Mouse (Mus musculus) liver, adult 2 months (tissue): Measurements from ENCODE around the gene Dgkq. TPM values are rescaled to one million over a fixed set of nuclear protein-coding genes. Genes with fewer than 3 reads are reported as not detected.
A peak's percentile ranks its signal among the peaks of the same experiment; 100 is the strongest.

ENCODE experiments used
- DNase-seq: peaks from one replicate; pipeline ENCODE4 v3.0.0-alpha.2; 2011; ENCODE audit warnings: low read depth, low spot score; ENCODE audit errors: extremely low read depth
- H3K27ac ChIP-seq: fragments of 200-500 bp; replicated peaks from 2 replicates; pipeline ENCODE4 v1.5.1; 2012; ENCODE audit warnings: low read depth, mild to moderate bottlenecking, control low read depth, inconsistent platforms, low read length; ENCODE audit not compliant: insufficient read depth
- H3K27me3 ChIP-seq: fragments of 200-500 bp; 2 replicates; pipeline ENCODE4 v1.6.1; 2012; ENCODE audit warnings: mild to moderate bottlenecking, moderate library complexity, low read length, inconsistent platforms; ENCODE audit not compliant: control insufficient read depth, insufficient read depth
- H3K36me3 ChIP-seq: fragments of 200-500 bp; 2 replicates; pipeline ENCODE4 v1.6.1; 2012; ENCODE audit warnings: low read length, inconsistent platforms; ENCODE audit not compliant: control insufficient read depth, insufficient read depth
- H3K4me1 ChIP-seq: fragments of 200-500 bp; 2 replicates; pipeline ENCODE4 v1.6.1; 2011; ENCODE audit warnings: low read length; ENCODE audit not compliant: control insufficient read depth, insufficient read depth
- H3K4me3 ChIP-seq: fragments of 200-500 bp; 2 replicates; pipeline ENCODE4 v1.5.1; 2011; ENCODE audit warnings: low read depth, mild to moderate bottlenecking, control low read depth, low read length, moderate library complexity; ENCODE audit not compliant: insufficient read depth
- H3K79me2 ChIP-seq: fragments of 200-500 bp; 2 replicates; pipeline ENCODE4 v1.6.1; 2012; ENCODE audit warnings: inconsistent platforms, mild to moderate bottlenecking, low read length, moderate library complexity; ENCODE audit not compliant: control insufficient read depth, insufficient read depth
- H3K9ac ChIP-seq: fragments of 200-500 bp; 2 replicates; pipeline ENCODE4 v1.6.1; 2012; ENCODE audit warnings: low read depth, mild to moderate bottlenecking, control low read depth, inconsistent platforms, low read length
- CTCF ChIP-seq: fragments of 200-500 bp; IDR thresholded peaks from 2 replicates; pipeline ENCODE4 v1.5.1; 2011; ENCODE audit warnings: low read depth, low read length, control low read depth
- POLR2A ChIP-seq: fragments of 200-500 bp; IDR thresholded peaks from 2 replicates; pipeline ENCODE4 v1.6.1; 2011; ENCODE audit warnings: low read length, control low read depth; ENCODE audit not compliant: insufficient read depth; ENCODE audit errors: extremely low read depth
- WGBS: fragments of 180-500 bp; shearing (Covaris S2); methylation state at CpG from one replicate; pipeline ENCODE4 v1.1.7; 2018; 5-methylcytosine and 5-hydroxymethylcytosine counted together
- polyA plus RNA-seq: library from polyadenylated mRNA; depleted of rRNA; stranded (reverse); fragments of >200 nt; gene quantifications from 2 replicates; pipeline ENCODE4 v1.2.3, GENCODE M21; 2012; rRNA removed
- total RNA-seq: library from RNA; depleted of rRNA; stranded (reverse); fragments of >200 nt; gene quantifications from 2 replicates; pipeline ENCODE4 v1.2.3, GENCODE M21; 2014; rRNA removed

Dgkq gene
- total RNA-seq: 14.0 and 16.3 TPM in 2 replicates
- polyA plus RNA-seq: 19.5 and 28.2 TPM in 2 replicates

- Histone ChIP-seq H3K27ac (peak within 1 kb of the TSS; percentile 92), H3K79me2 (peaks cover 12% of the 10 kb centered on the region; the same call in 1 of the 2 replicates), H3K27me3 (no peaks in the 10 kb centered on the region), H3K4me1 (peaks cover 31% of the 10 kb centered on the region), H3K9ac (peak within 1 kb of the TSS; percentile 93), H3K36me3 (no peaks in the 10 kb centered on the region; the same call in 1 of the 2 replicates), H3K4me3 (peak within 1 kb of the TSS; percentile 81)
- WGBS: 1% methylated on average over 43 of the region's 43 CpGs
- peak; percentile 79; the same call in 1 of the 2 replicates for TF ChIP-seq POLR2A
- TF ChIP-seq CTCF: no peak
- peak; percentile 86 for DNase-seq
These were observed at the start of gene Dgkq for GRCm38 (mm10) chr5:108668977-108669936. Gene Dgkq (minus strand): TSS chr5:108669672.

- H3K27me3 ChIP-seq: no peaks in the 10 kb centered on the region
- H3K36me3 ChIP-seq: no peaks in the 10 kb centered on the region
- DNase-seq: no peak
- H3K4me1 ChIP-seq: no peaks in the 10 kb centered on the region; the same call in 1 of the 2 replicates
- WGBS: 82% methylated on average over 4 of the region's 4 CpGs
- H3K4me3 ChIP-seq: no peak overlapping the region
- no peak overlapping the region for H3K27ac ChIP-seq
- no peak overlapping the region for H3K9ac ChIP-seq
- no peaks in the 10 kb centered on the region for H3K79me2 ChIP-seq
- TF ChIP-seq POLR2A (no peak), CTCF (no peak)
These were observed 48.6 kb upstream of the Dgkq start for GRCm38 (mm10) chr5:108718051-108718450.

GRCm38 (mm10) chr5:108715974-108716373 is 46.5 kb upstream of the Dgkq start:
- H3K36me3 ChIP-seq: no peaks in the 10 kb centered on the region
- no peaks in the 10 kb centered on the region for H3K79me2 ChIP-seq
- H3K9ac ChIP-seq: no peak overlapping the region
- DNase-seq: no peak
- TF ChIP-seq POLR2A (no peak), CTCF (no peak)
- peaks cover 5% of the 10 kb centered on the region for H3K4me1 ChIP-seq
- 100% methylated on average over 1 of the region's 1 CpGs for WGBS
- no peaks in the 10 kb centered on the region for H3K27me3 ChIP-seq
- no peak overlapping the region for H3K4me3 ChIP-seq
- H3K27ac ChIP-seq: no peak overlapping the region

GRCm38 (mm10) chr5:108714149-108714548 is 44.7 kb upstream of the Dgkq start:
- 76% methylated on average over 6 of the region's 6 CpGs for WGBS
- Histone ChIP-seq H3K4me3 (no peak overlapping the region), H3K79me2 (no peaks in the 10 kb centered on the region), H3K27ac (no peak overlapping the region), H3K36me3 (no peaks in the 10 kb centered on the region), H3K27me3 (no peaks in the 10 kb centered on the region), H3K4me1 (peaks cover 5% of the 10 kb centered on the region), H3K9ac (no peak overlapping the region)
- no peak for DNase-seq
- no peak for TF ChIP-seq POLR2A
- no peak for TF ChIP-seq CTCF

GRCm38 (mm10) chr5:108713691-108714090 is 44.2 kb upstream of the Dgkq start:
- Histone ChIP-seq H3K4me3 (no peak overlapping the region), H3K4me1 (peaks cover 9% of the 10 kb centered on the region), H3K27ac (no peak overlapping the region), H3K27me3 (no peaks in the 10 kb centered on the region), H3K79me2 (no peaks in the 10 kb centered on the region), H3K9ac (no peak overlapping the region), H3K36me3 (no peaks in the 10 kb centered on the region)
- no peak for DNase-seq
- TF ChIP-seq POLR2A: no peak
- no peak for TF ChIP-seq CTCF

- Histone ChIP-seq H3K27me3 (no peaks in the 10 kb centered on the region), H3K9ac (no peak overlapping the region), H3K36me3 (no peaks in the 10 kb centered on the region), H3K27ac (no peak overlapping the region), H3K4me1 (peaks cover 13% of the 10 kb centered on the region), H3K79me2 (no peaks in the 10 kb centered on the region), H3K4me3 (no peak overlapping the region)
- 90% methylated on average over 2 of the region's 2 CpGs for WGBS
- TF ChIP-seq POLR2A (no peak), CTCF (no peak)
- DNase-seq: no peak
These were observed 43.6 kb upstream of the Dgkq start for GRCm38 (mm10) chr5:108713096-108713495.
